Mouse (Mus musculus): ENCODE data around the gene Trub1. TPM values are rescaled to one million over a fixed set of nuclear protein-coding genes. Genes with fewer than 3 reads are reported as not detected.

Trub1 gene
- polyA plus RNA-seq, 1 experiment from 2014 or later: 15.6 TPM

DNA sequence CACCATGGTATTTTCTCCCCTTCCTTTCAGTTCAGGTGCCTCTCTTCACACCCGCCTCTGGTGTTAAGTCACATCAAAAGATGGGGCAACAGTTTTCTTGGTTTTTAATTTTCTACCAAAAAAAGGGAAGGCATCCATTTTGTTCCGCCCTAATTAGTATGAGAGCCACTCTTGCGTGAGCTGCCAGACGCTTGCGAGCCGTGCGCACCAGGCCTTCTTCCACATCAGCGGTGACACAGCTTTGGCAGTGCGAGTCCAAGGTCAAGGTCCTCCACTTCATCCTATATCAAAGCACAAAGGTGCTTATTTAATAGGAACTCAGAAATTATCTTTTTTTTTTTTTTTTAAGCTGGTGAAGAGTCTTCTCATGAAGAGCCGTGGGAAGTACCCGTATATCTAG, 87.4 kb downstream of the Trub1 start:
- H3K4me3 ChIP-seq (replicated peaks; ENCODE audit: low read depth, low read length): no peak overlapping the region
- H3K4me1 ChIP-seq (ENCODE audit: control insufficient read depth, insufficient read depth, low read length): peaks cover 27% of the 10 kb centered on the region
- ATAC-seq (ENCODE audit: low FRiP score, low TSS enrichment): no peak
- H3K9ac ChIP-seq (replicated peaks; ENCODE audit: low read length): no peak overlapping the region
- DNase-seq: no peak
- no peak overlapping the region for H3K4me2 ChIP-seq (ENCODE audit: low read length)
- no peaks in the 10 kb centered on the region for H3K27me3 ChIP-seq (ENCODE audit: control insufficient read depth, insufficient read depth, low read length)
- H3K36me3 ChIP-seq (ENCODE audit: control insufficient read depth, insufficient read depth, low read length): no peaks in the 10 kb centered on the region
- no peaks in the 10 kb centered on the region for H3K9me3 ChIP-seq (ENCODE audit: control insufficient read depth, low read length)
- WGBS: 91% methylated on average over 11 of the region's 11 CpGs
- no peak overlapping the region for H3K27ac ChIP-seq (replicated peaks; ENCODE audit: low read depth, low read length)

Other genes with a start within 250 kb of the Trub1 start
- gene Ablim1, start 138.0 kb upstream of the Trub1 start, polyA plus RNA-seq (2014; fragmentation: Nextera tagmentation; extraction: Ambion mirVana): 44.4 and 52.8 TPM in 2 replicates
- gene Fam160b1, start 92.2 kb upstream of the Trub1 start, polyA plus RNA-seq (2014; fragmentation: Nextera tagmentation; extraction: Ambion mirVana): 16.2 and 18.6 TPM in 2 replicates
- 10.4 and 11.6 TPM in 2 replicates for gene Atrnl1, start 158.1 kb downstream of the Trub1 start, polyA plus RNA-seq (2014; fragmentation: Nextera tagmentation; extraction: Ambion mirVana)

Measured in midbrain, embryonic 14.5 days (tissue).